Mouse (Mus musculus) lung, postnatal 0 days (tissue): Measurements from ENCODE around the gene Btbd18.

Experiments used
- CTCF ChIP-seq: IDR thresholded peaks from 2 replicates; pipeline ENCODE4 v1.5.1; 2016; ENCODE audit warnings: antibody characterized with exemption, mild to moderate bottlenecking
- EP300 ChIP-seq: IDR thresholded peaks from 2 replicates; pipeline ENCODE4 v1.6.1; 2016; ENCODE audit warnings: antibody characterized with exemption, mild to moderate bottlenecking, control low read depth

GRCm38 (mm10) chr2:84617637-84618515, 41.0 kb upstream of the Btbd18 start:
- TF ChIP-seq CTCF, result peak; percentile 84
- no peak for TF ChIP-seq EP300
